Mouse (Mus musculus): Measurements from ENCODE around the gene Tcaim.
"Not testable (repeated sequence)": the region's sequence is repeated elsewhere in the genome, so short reads cannot be mapped to it uniquely, and the experiment has no call there.

Gene Tcaim

GRCm38 (mm10) chr9:122854526-122854925, 49.2 kb downstream of the Tcaim start:
- no peak for DNase-seq (ENCODE audit: low spot score in 2 of 2)

- not testable (repeated sequence) for DNase-seq (ENCODE audit: low spot score in 2 of 2)
These were observed 49.8 kb downstream of the Tcaim start for GRCm38 (mm10) chr9:122855141-122855540.

DNA sequence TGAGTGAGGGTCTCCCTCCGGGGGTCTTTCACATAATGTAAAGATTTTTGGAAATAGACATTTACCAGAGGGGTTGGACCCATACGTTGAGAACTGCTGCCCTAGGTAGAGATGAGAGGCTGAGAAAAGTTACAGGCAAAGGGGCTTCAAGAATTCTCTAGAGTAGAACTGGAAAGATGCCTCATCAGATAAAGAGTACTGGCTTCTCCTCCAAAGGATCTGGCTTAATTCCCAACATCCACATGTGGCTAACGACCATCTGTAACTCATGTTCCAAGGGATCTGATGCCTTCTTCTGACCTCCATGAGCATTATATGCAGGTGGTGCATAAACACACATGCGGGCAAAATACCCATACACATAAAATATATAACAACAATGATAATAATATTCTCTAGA, 50.3 kb downstream of the Tcaim start:
- no peak for DNase-seq (ENCODE audit: low spot score in 2 of 2)

DNA sequence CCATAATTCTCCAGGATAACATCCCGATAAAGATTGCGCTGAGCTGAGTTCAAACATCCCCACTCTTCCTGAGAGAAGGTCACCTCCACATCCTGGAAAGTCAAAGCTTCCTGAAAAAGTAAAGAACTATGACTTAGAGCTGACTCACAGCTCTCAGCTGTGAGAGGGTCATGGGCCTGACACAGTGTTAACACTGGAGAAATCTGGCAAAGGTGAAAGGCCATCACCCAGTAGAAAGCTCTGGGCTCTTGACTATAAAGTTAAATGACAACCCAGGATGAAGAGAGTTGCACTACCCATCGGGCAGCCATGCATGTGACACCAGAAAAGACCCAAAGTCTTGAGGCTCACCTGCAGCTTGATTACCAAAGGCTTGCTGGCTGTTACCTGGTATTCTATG, 51.4 kb downstream of the Tcaim start:
- no peak for DNase-seq (ENCODE audit: low spot score in 2 of 2)

DNA sequence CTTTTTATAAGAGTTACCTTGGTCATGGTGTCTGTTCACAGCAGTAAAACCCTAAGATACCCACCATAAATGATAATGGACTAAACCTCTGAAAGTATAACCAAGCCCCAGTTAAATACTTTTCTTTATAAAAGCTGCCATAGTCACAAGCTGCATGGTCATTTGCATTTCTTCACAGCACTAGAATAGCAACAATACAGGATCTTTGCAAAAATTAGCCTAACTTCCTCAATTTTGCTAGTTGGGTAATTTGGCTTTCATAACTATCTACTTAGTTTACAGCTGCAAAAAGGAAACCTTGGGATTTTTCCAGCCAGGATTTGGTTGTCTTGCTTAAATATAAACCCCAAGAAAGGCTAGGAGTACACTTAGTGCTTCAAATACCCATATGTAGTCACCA, 55.4 kb downstream of the Tcaim start:
- no peak for DNase-seq (ENCODE audit: low spot score in 2 of 2)

- DNase-seq (ENCODE audit: low spot score in 2 of 2), result no peak
These were observed 58.4 kb downstream of the Tcaim start for GRCm38 (mm10) chr9:122863731-122864130.

DNA sequence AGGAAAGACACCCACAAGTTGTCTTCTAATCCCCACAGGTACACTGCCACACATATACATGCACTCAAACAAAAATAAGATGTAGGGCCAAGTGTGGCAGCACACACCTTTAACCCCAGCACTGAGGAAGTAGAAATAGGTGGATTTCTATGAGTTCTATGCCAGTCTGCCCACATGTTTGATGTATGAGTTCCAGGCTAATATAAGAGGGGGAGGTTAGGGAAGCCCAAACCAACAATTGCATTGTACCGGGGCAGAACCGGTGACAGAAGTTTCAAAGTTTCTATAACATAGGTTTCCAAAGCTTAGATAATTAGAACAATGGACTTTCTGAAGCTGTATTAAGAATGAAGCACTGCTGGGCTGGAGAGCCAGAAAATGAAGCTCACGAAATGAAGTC, 59.5 kb downstream of the Tcaim start:
- DNase-seq (ENCODE audit: low spot score in 2 of 2), result no peak

- peak; percentile 81 to 85 for DNase-seq (ENCODE audit: low spot score in 2 of 2)
These were observed 60.4 kb downstream of the Tcaim start, which contains the start of gene Zfp445 for GRCm38 (mm10) chr9:122865697-122866166. Gene Zfp445, minus strand, starts transcription at chr9:122866006.

DNA sequence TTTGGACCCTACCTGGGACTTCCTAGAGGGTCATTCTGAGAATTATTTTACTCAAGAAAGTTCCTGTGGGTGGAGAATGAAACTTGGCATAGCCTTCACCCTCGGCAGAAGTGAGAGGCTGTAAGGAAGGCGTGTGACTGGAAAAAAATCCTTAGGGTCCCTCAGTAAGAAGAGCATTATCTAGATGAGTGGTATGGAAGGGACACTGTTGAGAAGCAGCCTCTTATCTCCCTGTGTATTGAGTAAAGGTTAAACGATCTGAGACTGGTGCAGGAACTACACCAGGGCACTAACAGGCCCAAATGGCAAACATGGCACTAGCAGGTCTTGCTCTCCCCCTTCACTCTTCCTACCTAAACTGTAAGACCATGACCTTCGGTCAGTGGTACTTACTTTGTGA, 60.9 kb downstream of the Tcaim start:
- DNase-seq (ENCODE audit: low spot score in 2 of 2), result no peak

DNA sequence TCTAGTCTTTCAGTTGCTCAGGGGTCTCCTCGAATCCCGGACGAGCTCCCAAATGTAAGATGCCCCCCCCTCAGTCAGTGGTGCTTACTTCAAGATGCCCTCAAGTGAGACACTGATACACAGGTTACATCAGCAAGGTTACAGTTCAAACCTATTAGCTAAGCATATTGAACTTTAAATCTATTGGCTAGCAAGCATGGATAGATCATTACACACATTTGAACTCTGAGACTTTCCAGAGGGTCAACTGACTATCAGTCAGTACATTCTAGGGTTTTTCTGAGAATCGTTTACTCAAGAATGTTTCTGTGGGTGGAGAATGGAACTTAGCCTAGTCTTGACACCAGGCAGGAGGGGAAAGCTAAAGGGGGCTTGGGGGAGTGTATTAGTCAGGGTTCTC, 67.3 kb downstream of the Tcaim start:
- DNase-seq (ENCODE audit: low spot score in 2 of 2), result no peak

DNA sequence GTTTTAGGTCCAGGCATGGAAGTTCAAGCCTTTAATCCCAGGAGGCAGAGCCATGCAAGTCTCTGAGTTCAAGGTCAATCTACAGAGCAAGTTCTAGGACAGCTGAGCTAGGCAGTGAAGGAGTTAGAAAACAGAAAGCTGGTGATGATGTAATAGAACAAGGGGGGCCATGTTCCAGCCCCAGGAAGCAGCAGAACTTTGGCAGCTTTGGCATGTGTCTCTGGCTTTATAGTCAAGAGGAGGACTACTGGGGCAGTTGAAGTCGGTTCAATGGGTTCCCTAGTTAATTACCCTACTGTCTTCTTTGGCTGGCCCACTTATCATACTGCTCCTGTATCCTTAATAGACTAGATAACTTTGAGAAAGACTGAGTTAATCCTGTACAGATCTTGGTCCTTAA, 69.3 kb downstream of the Tcaim start:
- DNase-seq (ENCODE audit: low spot score in 2 of 2), result no peak

DNA sequence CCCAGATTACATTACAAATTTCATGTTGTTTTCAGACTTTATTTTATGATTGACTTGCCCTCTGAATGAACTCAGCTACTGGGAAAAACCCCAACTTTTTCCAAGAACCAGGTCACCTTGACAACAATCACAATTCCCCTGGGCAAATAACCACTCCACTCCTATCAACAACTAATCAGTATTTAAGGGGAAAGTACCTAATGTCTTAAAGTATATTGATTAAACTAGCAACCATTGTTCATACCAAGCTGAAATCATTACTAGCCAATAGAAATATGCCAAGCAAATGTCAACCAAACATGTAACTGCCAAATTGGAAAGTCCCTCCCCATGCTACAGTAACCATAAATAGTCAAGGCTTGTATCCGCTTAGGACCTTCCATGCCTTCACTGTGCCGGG, 69.8 kb downstream of the Tcaim start:
- no peak for DNase-seq (ENCODE audit: low spot score in 2 of 2)

GRCm38 (mm10) chr9:122885385-122885784, 80.0 kb downstream of the Tcaim start, which contains the start of gene Zkscan7:
Gene Zkscan7, plus strand, starts transcription at chr9:122885685.
- DNase-seq (ENCODE audit: low spot score in 2 of 2), result no peak

Measured in right cerebral cortex, adult 2 months (tissue).